Comparison of ENCODE assay signal across 15 mouse cellular contexts in genomic region chr6:36755001-36755885, GRCm38 (mm10). TPM values are rescaled to one million over a fixed set of nuclear protein-coding genes. Genes with fewer than 3 reads are reported as not detected.
A peak's percentile ranks its signal among the peaks of the same experiment; 100 is the strongest.
DNase-seq lines count a peak whose midpoint lies in the region; ATAC-seq and TF ChIP-seq lines count a peak whose summit lies in the region.
"Had no signal": no experiment of that assay in that cellular context is flagged by ENCODE, and none has a peak within 500 bp of the region (broad histone marks: within the 10 kb centered on the region; RNA-seq: fewer than 3 reads in every experiment).

No protein-coding gene starts in this region.

- 75% methylated on average over 10 of the region's 10 CpGs for WGBS in lung, embryonic 14.5 days
- 61% methylated on average over 10 of the region's 10 CpGs for WGBS in forebrain, embryonic 10.5 days
- WGBS in hindbrain, embryonic 15.5 days = 45% methylated on average over 10 of the region's 10 CpGs

- peak; percentile 1 for DNase-seq in lung, embryonic 14.5 days
- DNase-seq in lung, postnatal 25 days (ENCODE audit: low spot score) = no peak
- DNase-seq in R1 (ENCODE audit: low read depth, low spot score) = peak; percentile 44
- no peak for DNase-seq in forebrain, embryonic 10.5 days (ENCODE audit: extremely low spot score, low spot score)
- DNase-seq in ovary, postnatal 36 days (ENCODE audit: low spot score) = no peak
- no peak for DNase-seq in heart, adult 8-10 months (ENCODE audit: low spot score)
- DNase-seq: adrenal gland, postnatal 14 days; cerebellum, adult 9-10 months; embryo, embryonic 11 days; heart, adult 11 months; lung, adult 2 months had no signal

- no peaks in the 10 kb centered on the region for H3K36me3 ChIP-seq in lung, embryonic 14.5 days (ENCODE audit: insufficient read depth)
- H3K36me3 ChIP-seq in forebrain, embryonic 10.5 days (replicated peaks) = peaks cover 12% of the 10 kb centered on the region
- no peaks in the 10 kb centered on the region for H3K36me3 ChIP-seq in hindbrain, embryonic 15.5 days

- no peak overlapping the region for H3K4me2 ChIP-seq in lung, embryonic 14.5 days
- H3K4me2 ChIP-seq in hindbrain, embryonic 15.5 days = no peak overlapping the region

- no peaks in the 10 kb centered on the region for H3K9me3 ChIP-seq in lung, embryonic 14.5 days (ENCODE audit: low read depth, low read length)
- H3K9me3 ChIP-seq in forebrain, embryonic 10.5 days = no peaks in the 10 kb centered on the region
- no peaks in the 10 kb centered on the region for H3K9me3 ChIP-seq in hindbrain, embryonic 15.5 days

- H3K4me1 ChIP-seq in lung, embryonic 14.5 days (ENCODE audit: insufficient read depth) = no peaks in the 10 kb centered on the region
- peaks cover 34% of the 10 kb centered on the region for H3K4me1 ChIP-seq in forebrain, embryonic 10.5 days
- peaks cover 13% of the 10 kb centered on the region for H3K4me1 ChIP-seq in hindbrain, embryonic 15.5 days (replicated peaks)

- H3K27ac ChIP-seq in lung, embryonic 14.5 days (ENCODE audit: low read depth) = no peak overlapping the region
- H3K27ac ChIP-seq in forebrain, embryonic 10.5 days = peak overlapping the region; percentile 66; the same call in 1 of the 2 replicates
- no peak overlapping the region for H3K27ac ChIP-seq in hindbrain, embryonic 15.5 days (replicated peaks)

- no peaks in the 10 kb centered on the region for H3K27me3 ChIP-seq in lung, embryonic 14.5 days (ENCODE audit: insufficient read depth, low read length)
- no peaks in the 10 kb centered on the region for H3K27me3 ChIP-seq in forebrain, embryonic 10.5 days (ENCODE audit: poor library complexity, severe bottlenecking)
- no peaks in the 10 kb centered on the region for H3K27me3 ChIP-seq in hindbrain, embryonic 15.5 days

- H3K4me3 ChIP-seq in lung, embryonic 14.5 days (ENCODE audit: low read depth, low read length) = no peak overlapping the region
- H3K4me3 ChIP-seq in forebrain, embryonic 10.5 days = no peak overlapping the region
- no peak overlapping the region for H3K4me3 ChIP-seq in hindbrain, embryonic 15.5 days

- no peak overlapping the region for H3K9ac ChIP-seq in lung, embryonic 14.5 days
- H3K9ac ChIP-seq in hindbrain, embryonic 15.5 days = no peak overlapping the region

- no peak for TF ChIP-seq CTCF in lung, embryonic 14.5 days (IDR thresholded peaks at IDR 0.05; ENCODE audit: low read depth)

- no peak for ATAC-seq in lung, embryonic 14.5 days (ENCODE audit: insufficient read depth)
- ATAC-seq in hindbrain, embryonic 15.5 days (ENCODE audit: low FRiP score, low read depth) = peak; percentile 79
- ATAC-seq: inflammation-experienced regulatory T-cells, adult 6 months had no signal

RNA-seq across cellular contexts. Expression of gene Ptn, which starts 54.8 kb away (rescaled TPM):
- polyA plus RNA-seq in lung, embryonic 14.5 days (2014; fragmentation: Nextera tagmentation; extraction: Ambion mirVana) = 113 and 141 TPM in 2 replicates
- polyA plus RNA-seq in forebrain, embryonic 10.5 days (2016; fragmentation: Nextera tagmentation; extraction: Ambion mirVana) = 142 and 150 TPM in 2 replicates
- 786 and 825 TPM in 2 replicates for polyA plus RNA-seq in hindbrain, embryonic 15.5 days (2015; fragmentation: Nextera tagmentation; extraction: Ambion mirVana)
- 1 to 10 TPM; 1.2 to 2.0 (median 1.7) TPM for total RNA-seq in heart, adult 8-10 months (2022)
- total RNA-seq: liver, adult 2 months; MEL had no signal
- polyA plus RNA-seq: liver, adult 2 months had no signal

Comparison
In these comparisons a context has a peak if more than half of its experiments do, and no peak if none do; other contexts are left out.
1. DNase-seq: peak in lung, embryonic 14.5 days (single experiment) and R1 (single experiment); none in lung, postnatal 25 days (single experiment), forebrain, embryonic 10.5 days (single experiment), ovary, postnatal 36 days (single experiment) and heart, adult 8-10 months (single experiment).